Mouse (Mus musculus) kidney, postnatal 4 days (tissue): Measurements from ENCODE around the gene Wdfy1.

ENCODE experiments used
- DNase-seq, 2 experiments: peaks; one replicate each; pipeline ENCODE4 v3.0.0; 2021; ENCODE audit warnings: mixed read lengths in 2 of 2

Gene Wdfy1

GRCm38 (mm10) chr1:79775927-79776458 is at the start of gene Wdfy1, which contains the start of gene Mrpl44:
Wdfy1 (minus strand) TSS chr1:79776143.
Mrpl44 (plus strand) TSS chr1:79776018.
- peak; percentile 97 to 98 for DNase-seq

DNA sequence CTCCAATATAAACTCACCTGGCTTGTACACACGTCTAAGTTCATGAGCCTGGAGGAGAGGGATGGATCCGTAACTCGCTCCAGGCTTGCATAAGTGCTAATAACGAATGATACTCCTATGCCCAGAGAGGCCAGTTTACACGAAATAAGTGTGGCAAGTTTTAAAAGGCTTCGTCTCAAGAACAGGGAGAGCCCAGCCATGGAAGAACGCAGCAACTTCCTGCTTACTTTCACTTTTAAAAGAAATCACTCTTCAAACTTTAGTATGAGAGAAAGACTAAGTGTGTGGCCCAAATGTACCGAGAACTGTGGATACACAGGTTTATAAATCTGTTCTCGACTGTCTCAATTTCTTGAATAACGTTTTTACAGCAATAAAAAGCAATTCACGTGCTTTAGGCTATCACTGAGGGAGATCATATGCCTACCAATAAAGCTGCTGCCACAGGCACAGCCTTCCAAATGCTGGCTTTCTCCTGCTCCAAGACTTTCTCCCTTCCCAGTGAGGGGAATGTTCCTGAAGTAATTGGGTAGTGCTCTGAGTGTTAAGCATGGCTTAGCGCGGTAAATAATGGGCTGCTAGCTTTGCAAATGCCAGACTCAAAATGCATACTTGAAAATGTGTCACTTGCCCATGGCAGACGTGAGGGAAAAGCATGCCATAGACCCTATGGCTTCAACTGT is 48.1 kb upstream of the Wdfy1 start:
- peak in 1 of 2 experiments; percentile 22 for DNase-seq

GRCm38 (mm10) chr1:79822806-79823525 is 47.0 kb upstream of the Wdfy1 start:
- peak; percentile 73 to 79 for DNase-seq

GRCm38 (mm10) chr1:79819296-79819879 is 43.4 kb upstream of the Wdfy1 start:
- DNase-seq = no peak

DNA sequence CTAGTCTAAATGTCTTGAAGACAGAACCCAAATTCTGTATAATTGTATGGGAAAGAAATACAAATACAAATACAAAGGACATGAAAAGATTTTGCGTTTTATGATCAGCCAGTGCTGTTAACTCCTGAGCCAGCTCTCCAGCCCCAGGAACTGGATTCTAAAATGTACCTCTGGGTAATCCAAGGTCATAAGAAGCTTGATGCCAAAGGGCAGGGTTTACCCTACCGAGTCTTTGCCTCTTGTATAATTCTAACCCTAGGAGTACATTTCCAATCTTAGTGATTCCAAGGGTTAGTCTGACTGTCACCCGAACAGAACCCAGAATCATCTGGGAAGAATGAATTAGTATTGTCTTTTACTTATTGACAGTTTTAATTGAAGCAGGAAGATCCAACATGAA is 39.5 kb upstream of the Wdfy1 start:
- no peak for DNase-seq

DNA sequence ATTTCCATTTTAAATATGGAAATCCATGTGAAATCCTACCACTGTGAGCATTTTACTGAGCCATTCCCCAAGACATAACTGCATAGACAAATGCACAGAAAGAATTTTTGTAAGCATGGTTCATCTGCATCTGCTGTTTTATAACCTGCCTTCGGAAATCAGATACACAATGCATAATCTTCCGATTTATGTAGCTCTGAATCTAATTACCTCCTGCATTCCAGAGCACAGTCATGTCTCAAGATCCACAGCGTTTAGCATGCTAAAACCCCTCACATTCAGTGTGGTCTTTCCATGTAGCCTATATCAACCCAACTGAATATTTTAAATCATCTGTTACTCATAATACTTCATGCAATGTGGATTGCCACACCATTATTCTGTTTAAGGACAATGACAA is 33.5 kb upstream of the Wdfy1 start:
- DNase-seq = no peak

DNA sequence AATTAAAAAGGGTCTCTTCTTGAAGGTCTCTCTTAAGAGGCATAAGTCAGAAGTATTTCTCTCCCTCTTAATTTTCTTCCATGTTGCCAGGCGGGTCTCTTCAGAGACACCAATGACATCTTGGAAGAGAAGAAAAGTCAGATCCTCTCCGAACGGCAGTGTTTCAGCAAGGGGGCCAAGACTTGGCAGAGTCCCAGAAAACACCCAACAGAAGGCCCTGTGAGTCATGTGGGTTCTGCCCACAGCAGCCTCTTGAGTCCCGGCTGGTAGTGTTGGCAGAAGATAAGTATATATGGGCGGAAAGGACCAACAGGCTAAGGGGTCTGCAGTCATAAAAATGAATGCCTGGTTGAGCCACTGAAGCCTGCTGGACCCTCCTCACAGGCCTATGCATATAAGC is 30.9 kb upstream of the Wdfy1 start:
- DNase-seq = no peak

- no peak for DNase-seq
These were observed 27.7 kb upstream of the Wdfy1 start for GRCm38 (mm10) chr1:79803614-79804013.

- DNase-seq = no peak
These were observed 27.0 kb upstream of the Wdfy1 start for GRCm38 (mm10) chr1:79802858-79803427.

DNA sequence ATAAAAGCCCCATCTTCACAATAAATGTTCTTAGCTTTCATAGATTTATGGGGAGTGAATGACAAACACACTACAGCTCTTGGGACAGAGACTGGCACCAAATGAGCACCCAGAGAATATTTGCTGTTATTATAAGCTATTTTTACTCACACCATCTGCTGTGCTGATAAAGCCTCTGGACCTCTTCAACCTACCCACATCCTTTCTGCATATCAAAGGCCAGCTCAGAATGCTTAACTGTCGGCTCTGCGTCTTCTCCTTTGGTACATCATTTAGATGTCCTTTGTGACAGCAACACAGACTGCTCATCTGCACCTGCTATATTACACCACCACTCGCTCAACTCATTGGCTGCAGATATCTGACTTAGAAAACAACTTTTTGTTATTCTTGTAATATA is 21.1 kb upstream of the Wdfy1 start:
- no peak for DNase-seq

DNA sequence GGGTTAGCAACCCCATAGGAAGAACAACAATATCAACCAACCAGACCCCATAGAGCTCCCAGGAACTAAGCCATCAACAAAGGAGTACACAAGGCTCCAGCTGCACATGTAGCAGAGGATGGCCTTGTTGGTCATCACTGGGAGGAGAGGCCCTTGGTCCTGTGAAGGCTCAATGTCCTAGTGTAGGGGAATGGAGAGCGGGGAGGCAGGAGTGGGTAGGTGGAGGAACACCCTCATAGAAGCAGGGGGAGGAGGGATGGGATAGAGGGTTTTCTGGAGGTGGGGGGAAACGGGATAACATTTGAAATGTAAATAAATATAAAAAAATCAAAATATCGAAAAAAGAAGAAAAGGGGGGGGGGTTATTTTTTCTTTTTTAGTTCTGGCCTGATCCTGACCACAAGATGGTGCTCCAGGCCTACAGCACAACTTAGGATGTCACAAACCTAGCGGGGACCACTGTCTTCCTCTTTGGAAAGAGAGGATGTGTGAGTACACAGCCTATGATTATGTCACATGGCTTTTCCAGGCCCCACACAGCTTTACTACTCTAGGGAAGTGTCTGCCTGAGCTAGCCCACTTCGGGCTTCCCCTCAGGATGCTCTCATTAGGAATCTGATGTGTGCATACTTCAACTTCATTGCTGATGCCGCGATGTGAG is 10.5 kb upstream of the Wdfy1 start:
- peak; percentile 59 to 67 for DNase-seq

DNA sequence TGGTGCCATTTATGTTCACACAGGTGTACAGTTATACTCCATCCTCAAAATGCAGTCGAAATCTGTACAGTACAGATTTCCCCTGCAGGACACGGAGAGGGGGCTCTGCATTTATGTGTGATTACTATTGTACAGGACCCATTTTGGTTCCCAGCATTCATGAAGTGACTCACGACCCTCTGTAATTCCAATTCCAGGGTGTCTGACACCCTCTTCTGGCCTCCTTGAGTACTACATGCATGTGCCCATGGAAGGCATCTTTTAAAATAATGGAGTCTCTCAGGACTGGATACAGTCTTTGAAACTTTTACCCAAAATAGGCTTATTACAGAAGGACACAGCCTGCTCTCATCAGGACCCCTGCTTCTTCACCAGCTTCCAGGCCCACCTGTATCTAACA is 6.5 kb upstream of the Wdfy1 start:
- DNase-seq = no peak

DNA sequence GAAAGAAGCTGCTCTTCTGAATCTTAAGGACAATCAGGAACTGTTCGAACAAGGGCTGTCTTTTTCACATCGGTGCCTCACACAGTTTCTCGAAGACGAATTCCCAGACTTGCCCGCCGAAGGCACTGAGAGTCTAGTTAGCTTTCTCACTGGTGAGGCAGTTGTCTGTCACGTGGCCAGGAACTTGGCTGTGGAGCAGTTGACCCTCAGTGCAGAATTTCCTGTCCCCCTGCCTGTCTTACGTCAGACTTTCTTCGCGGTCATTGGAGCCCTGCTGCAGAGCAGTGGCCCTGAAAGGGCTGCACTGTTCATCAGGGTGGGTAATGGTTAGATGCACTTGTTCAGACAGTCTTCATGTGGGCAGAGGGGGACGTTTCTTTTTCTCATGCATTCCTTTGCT is 2.1 kb upstream of the Wdfy1 start:
- no peak for DNase-seq

DNA sequence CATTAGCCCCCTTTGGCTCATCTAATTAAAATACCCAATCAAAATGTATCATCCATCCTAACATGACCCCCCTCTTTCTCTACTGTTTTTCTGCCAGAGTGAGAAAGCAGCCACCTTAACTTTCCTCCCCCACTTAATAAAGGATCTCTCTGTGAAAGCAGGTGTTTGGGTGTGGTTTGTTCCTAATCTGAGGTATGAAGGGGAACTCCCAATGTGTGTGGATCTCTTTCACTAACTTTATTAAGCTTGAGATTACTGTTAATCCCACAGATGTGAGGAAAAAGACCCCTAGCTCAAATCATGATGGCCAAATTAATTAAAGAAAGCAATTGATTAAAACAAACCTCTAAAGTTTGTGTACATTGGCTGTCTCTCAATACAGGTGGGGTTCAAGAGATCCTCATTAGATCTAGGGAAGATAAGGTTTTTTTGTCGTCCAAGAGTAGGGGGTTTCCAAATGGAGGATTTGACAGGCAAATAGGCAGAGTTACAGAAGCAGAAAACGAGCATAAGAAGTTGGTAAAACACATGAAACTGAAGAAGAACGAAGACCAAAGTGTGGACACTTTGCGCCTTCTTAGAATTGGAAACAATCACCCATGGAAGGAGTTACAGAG is 1.7 kb downstream of the Wdfy1 start:
- no peak for DNase-seq

DNA sequence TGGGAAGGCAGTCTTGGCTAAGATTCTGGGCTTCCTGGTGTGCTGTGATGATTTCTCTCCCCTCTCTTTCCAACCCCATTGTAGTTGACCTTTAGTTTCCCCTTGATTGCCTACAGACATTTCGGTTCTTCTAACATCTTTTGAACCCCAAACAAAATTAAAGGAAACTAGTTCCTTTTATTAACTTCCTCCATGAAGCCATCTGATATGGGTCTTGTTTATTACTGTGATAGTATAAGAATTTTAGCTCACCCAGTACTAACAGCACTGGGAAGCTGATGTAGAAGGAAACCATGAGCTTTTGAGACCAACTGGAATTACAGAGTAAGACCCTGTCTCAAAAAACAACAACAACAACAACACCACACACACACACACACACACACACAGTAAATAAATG is 7.7 kb downstream of the Wdfy1 start:
- no peak for DNase-seq

DNA sequence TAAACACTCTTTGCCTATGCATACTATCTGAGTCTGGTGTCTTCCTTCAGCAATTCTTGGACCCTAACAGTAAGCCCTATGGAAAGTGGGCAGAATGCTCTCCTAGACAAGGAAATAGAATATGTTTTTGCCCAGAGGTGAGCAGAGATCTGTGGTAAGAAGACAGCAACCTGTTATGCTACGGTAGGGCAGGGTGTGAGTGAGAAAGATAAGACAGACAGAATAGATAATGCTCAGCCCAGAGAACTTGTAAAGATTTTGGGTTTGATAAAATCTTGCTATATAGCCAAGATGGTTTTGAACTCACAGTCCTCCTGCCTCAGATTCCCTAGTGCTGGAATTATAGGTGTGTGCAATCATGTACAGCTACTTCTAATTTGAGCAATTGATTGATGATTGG is 11.5 kb downstream of the Wdfy1 start:
- DNase-seq = no peak

DNA sequence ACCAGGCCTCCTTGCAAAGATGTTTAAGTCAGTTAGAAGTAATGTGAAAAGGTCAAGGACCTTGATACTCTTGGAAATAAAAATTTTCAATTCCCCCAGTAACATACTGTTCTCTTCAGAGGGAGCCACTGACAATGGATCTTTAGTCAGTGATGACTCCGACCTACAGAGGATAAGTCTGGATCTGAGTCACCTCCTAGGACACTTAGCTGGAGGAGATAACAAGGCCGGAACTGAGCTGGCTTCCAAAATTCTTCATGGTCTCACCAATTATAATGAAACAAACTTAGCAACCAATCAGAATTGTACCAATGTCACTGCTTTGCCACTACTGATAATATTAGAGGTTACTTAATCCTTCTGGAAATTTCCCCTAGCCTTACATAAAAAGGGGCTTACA is 11.9 kb downstream of the Wdfy1 start:
- DNase-seq = no peak

DNA sequence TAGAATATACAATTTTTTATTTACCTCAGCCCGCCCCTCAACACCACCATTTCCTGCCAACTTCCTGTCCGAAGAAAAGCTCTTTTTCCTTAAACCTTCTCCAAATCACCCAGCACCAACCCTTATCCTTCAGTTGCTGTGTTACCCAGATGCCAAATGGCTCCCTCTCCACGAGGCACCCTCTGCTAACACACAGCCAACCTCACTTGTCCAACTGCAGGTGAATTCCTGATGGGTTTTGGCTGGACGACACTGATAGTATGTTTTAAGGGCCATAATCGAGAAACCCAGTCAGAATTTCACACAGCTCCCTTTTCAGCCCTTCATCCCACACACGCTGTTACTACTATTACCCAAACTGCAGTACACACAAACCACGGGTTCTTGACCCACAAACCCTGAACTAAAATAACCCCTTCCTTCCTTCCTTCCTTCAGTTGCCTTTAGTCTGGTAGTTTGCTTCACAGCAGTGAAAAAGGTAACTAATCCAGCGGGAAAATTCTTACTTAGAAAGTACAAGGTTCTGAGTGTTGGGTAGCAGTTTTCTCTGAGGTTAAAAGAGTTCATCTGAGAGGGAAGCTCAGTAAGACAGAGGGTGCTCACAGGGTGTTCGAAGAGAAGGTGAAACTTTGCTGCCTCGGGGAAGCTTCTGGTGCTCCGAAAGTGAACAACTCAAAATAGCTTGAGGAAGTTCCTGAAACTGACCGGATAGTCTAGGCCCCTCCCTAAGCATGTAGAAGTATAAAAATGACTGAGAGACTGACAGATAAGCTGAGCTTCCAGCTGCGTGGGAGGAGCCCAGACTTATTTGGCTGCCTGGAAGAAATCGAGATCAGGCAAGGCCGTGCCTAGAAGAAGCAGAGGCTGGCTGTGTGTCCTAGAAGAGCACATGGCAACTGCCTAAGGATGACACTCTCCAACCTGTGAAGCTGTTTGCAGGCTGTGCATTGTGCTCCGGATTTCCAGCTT is 13.4 kb downstream of the Wdfy1 start:
- no peak for DNase-seq

GRCm38 (mm10) chr1:79761917-79762271 is 14.0 kb downstream of the Wdfy1 start:
- DNase-seq = no peak

DNA sequence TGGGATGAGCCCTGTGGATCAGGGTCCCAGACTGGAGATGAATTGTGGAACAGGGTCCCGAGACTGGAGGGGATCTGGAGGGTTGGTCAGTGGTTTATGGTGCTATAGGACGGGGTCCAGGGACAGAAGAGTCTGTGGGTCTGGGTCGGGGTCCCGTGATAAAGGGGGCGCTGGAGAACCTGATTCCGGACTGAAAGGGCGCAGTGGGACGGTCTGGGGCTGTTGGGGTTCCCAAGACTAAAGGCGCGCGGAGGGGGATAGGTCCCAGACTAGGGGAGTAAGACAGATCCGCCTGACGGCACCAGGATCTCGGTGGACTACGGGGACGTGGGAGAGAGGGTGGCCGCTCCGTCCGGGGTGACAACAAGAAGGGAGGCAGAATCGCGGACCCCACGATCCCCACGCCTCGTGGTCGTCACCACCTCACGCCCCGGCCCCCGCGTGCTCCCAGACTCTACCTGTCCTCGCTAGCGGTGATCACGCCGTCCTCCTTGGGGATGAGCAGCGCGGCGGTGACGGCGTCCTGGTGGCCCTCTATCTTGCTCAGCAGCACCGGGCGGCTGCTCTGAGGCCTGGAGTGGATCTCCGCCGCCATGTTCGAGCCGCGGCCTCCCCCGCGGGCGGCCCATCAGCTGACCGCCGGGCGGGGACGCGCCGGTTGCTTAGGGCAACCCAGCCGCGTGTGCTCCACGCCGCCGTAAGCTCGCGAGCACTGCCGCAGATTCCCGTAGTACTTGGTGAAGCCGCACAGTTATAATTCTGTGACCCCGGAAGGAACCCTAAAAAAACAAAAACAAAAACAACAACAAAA is 14.6 kb downstream of the Wdfy1 start:
- DNase-seq = peak; percentile 86 to 91
